Mouse (Mus musculus): ENCODE measurements around the gene Hist1h4f. TPM values are rescaled to one million over a fixed set of nuclear protein-coding genes. Genes with fewer than 3 reads are reported as not detected.
"Not testable (repeated sequence)": the region's sequence is repeated elsewhere in the genome, so short reads cannot be mapped to it uniquely, and the experiment has no call there.

The Hist1h4f gene
- polyA plus RNA-seq, 1 experiment from 2014 or later = 0.46 TPM

DNA sequence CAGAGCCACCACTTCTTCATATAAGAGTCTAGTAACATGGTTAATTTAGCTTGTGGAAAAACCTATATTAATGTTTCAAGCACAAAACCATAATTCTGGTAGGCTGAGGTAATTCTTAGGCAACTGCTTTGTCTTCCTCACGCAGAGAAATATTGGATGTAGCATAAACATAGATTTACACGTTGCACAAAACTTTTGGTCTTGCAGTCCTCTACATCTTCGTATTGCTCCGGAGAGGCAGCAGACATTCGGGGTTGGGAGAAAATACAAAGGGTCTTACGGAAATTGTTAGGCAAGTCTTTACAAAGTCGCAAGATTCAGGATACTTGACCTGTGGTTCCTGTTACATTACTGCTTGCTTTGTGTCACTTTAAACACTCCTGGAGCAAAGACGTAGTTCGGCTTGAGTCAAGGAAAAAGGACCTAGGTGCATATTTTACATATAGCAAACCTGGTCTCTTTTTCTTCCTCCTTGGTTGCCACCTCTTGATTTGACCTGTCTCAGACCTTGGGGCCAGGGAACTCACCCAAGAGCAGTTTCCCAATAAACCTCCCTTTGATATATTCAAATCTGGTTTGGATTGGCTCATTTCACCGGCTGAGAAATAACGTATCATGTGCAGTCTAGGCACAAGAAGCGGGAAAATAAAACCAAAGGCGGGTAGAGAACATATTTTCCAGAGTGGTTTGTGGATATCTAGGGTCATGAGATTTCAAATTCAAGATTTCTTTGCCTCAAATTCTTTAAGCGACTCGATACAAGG lies 16.9 kb downstream of the Hist1h4f start:
- Histone ChIP-seq H3K27ac (ENCODE audit: low read depth, low read length) (peak overlapping the region; percentile 51), H3K9me3 (ENCODE audit: control insufficient read depth) (no peaks in the 10 kb centered on the region), H3K27me3 (replicated peaks; ENCODE audit: control insufficient read depth, insufficient read depth, low read length) (no peaks in the 10 kb centered on the region), H3K4me2 (replicated peaks; ENCODE audit: low read depth) (peak overlapping the region; percentile 82), H3K4me3 (ENCODE audit: low read depth, low read length) (peak overlapping the region; percentile 45), H3K9ac (ENCODE audit: low read depth, low read length) (peak overlapping the region; percentile 43; the same call in 1 of the 2 replicates), H3K4me1 (replicated peaks; ENCODE audit: control insufficient read depth, insufficient read depth, low read length) (peaks cover 3% of the 10 kb centered on the region; the same call in 1 of the 2 replicates), H3K36me3 (ENCODE audit: control insufficient read depth, insufficient read depth) (no peaks in the 10 kb centered on the region)
- ATAC-seq = peak; percentile 48
- no peak for TF ChIP-seq CTCF (IDR thresholded peaks at IDR 0.05; ENCODE audit: low read depth)
- under 1% methylated on average over 15 of the region's 15 CpGs for WGBS

DNA sequence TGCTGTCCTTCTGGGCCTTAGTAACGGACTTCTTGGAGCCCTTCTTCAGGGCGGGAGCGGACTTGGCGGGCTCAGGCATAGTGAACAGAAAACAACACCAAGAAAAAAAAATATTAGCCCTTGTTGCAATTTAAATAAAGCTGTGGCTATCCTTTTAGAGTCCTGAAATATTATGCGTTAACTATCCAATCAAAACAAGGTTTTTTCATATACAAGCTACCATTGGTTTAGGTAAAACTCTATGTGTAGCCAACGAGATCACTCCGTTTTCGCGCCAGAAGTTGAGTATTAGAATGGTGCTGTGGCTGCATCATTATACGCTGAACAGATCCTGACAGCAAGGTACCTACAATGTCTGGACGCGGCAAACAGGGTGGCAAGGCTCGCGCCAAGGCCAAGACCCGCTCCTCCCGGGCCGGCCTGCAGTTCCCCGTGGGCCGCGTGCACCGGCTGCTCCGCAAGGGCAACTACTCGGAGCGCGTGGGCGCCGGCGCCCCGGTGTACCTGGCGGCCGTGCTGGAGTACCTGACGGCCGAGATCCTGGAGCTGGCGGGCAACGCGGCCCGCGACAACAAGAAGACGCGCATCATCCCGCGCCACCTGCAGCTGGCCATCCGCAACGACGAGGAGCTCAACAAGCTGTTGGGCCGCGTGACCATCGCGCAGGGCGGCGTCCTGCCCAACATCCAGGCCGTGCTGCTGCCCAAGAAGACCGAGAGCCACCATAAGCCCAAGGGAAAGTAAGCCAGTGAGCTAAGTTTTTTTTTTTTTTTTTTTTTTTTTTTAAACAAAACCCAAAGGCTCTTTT lies 17.7 kb downstream of the Hist1h4f start, which contains the start of gene Hist1h2af:
TSS of gene Hist1h2af (plus strand) at position 347 of the 808 bp plus-strand sequence.
- not testable (repeated sequence) for H3K27me3 ChIP-seq (replicated peaks; ENCODE audit: control insufficient read depth, insufficient read depth, low read length); H3K36me3 ChIP-seq (ENCODE audit: control insufficient read depth, insufficient read depth); H3K4me1 ChIP-seq (replicated peaks; ENCODE audit: control insufficient read depth, insufficient read depth, low read length); H3K9me3 ChIP-seq (ENCODE audit: control insufficient read depth)
- peak within 1 kb of the TSS; percentile 82 for H3K4me2 ChIP-seq (replicated peaks; ENCODE audit: low read depth)
- TF ChIP-seq CTCF (IDR thresholded peaks at IDR 0.05; ENCODE audit: low read depth) = peak; percentile 20
- under 1% methylated on average over 25 of the region's 53 CpGs for WGBS
- H3K4me3 ChIP-seq (ENCODE audit: low read depth, low read length) = peak within 1 kb of the TSS; percentile 45
- H3K9ac ChIP-seq (ENCODE audit: low read depth, low read length) = peak within 1 kb of the TSS; percentile 43; the same call in 1 of the 2 replicates
- H3K27ac ChIP-seq (ENCODE audit: low read depth, low read length) = peak within 1 kb of the TSS; percentile 51
- 0 out of 2 replicates have a peak, but pooled peaks have one; percentile 22 for ATAC-seq

DNA sequence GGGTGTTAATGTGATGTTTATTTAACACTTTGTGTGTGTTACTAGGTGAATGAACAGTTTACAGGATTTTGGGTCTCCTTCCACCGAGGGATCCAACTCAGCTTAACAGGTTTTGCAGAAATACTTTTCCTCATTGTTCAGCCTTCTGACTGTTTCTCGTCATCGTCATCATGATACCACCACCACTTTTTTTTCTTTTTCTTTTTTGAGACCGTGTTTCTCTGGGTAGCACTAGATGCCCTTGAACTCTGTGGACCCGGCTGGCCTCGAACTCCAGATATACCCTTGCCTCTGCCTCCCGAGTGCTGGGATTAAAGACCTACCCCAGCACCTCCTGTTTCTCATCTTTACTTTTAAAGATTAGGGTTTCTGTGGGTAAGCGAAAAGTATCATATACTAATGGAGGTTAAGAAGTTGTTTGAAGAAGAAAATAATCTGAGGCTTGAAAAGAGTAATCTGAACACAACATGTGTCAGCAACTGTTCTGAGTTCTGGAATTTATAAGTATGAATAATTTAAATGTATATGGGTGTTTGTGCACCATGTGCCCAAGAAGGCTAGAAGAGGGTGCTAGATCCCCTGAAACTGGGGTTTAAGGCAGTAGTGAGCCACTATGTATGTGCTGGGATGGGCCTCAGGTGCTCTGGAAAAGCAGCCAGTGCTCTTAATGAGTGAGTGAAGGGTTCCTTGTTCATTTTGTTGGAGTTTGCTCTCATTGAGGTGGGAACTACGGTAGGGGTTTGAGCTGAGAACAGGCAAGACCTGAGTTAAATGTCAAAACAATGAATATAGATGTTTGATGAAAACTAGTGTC lies 19.0 kb downstream of the Hist1h4f start:
- no peaks in the 10 kb centered on the region for H3K36me3 ChIP-seq (ENCODE audit: control insufficient read depth, insufficient read depth)
- H3K27me3 ChIP-seq (replicated peaks; ENCODE audit: control insufficient read depth, insufficient read depth, low read length) = no peaks in the 10 kb centered on the region
- ATAC-seq = no peak
- 17% methylated on average over 9 of the region's 9 CpGs for WGBS
- H3K4me3 ChIP-seq (ENCODE audit: low read depth, low read length) = peak overlapping the region; percentile 49
- H3K9me3 ChIP-seq (ENCODE audit: control insufficient read depth) = no peaks in the 10 kb centered on the region
- TF ChIP-seq CTCF (IDR thresholded peaks at IDR 0.05; ENCODE audit: low read depth) = no peak
- peak overlapping the region; percentile 74 for H3K4me2 ChIP-seq (replicated peaks; ENCODE audit: low read depth)
- H3K4me1 ChIP-seq (replicated peaks; ENCODE audit: control insufficient read depth, insufficient read depth, low read length) = peaks cover 3% of the 10 kb centered on the region; the same call in 1 of the 2 replicates
- H3K9ac ChIP-seq (ENCODE audit: low read depth, low read length) = no peak overlapping the region; the same call in 1 of the 2 replicates
- 0 out of 2 replicates have a peak overlapping the region, but pooled peaks have one; percentile 96 for H3K27ac ChIP-seq (ENCODE audit: low read depth, low read length)

DNA sequence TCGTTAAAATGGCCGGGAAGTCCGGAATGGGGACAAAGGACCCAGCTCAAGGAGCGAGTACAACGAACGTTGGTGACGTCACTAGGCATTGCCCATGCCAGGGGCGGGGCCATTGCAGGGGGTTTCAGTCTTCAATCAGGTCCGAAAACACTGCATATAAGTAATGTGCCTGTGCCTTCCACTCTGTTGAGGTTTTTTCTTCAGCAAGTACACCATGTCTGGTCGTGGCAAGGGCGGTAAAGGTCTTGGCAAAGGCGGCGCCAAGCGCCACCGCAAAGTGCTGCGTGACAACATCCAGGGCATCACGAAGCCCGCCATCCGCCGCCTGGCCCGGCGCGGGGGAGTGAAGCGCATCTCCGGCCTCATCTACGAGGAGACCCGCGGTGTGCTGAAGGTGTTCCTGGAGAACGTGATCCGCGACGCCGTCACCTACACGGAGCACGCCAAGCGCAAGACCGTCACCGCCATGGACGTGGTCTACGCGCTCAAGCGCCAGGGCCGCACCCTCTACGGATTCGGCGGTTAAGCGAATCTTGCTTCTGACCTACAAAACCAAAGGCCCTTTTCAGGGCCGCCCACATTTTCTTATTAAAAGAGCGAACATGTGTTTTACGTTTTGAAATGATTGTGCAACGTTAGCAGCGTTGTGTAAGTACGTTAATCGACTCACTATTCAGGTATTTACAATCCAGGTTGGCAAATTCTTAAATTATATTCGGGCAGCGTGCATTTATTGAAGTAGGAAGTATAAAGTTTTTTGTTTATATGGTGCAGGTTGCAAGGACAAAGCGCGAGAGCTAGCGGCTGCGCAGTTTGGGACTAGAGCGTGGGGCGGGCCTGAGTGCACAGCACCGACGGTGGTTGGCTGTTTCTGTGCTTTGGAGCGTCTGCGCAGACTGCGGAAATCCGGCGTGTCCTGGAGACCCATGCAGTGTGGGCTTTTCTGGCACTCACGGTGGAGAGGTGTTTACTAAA lies 20.3 kb downstream of the Hist1h4f start, which contains the start of gene Hist1h4h:
TSS of gene Hist1h4h (plus strand) at position 150 of the 975 bp plus-strand sequence.
- peak; percentile 71 for ATAC-seq
- H3K36me3 ChIP-seq (ENCODE audit: control insufficient read depth, insufficient read depth) = no peaks in the 10 kb centered on the region
- peak within 1 kb of the TSS; percentile 96 for H3K27ac ChIP-seq (ENCODE audit: low read depth, low read length)
- H3K4me1 ChIP-seq (replicated peaks; ENCODE audit: control insufficient read depth, insufficient read depth, low read length) = peaks cover 7% of the 10 kb centered on the region; the same call in 1 of the 2 replicates
- WGBS = under 1% methylated on average over 53 of the region's 70 CpGs
- peak within 1 kb of the TSS; percentile 65 for H3K9ac ChIP-seq (ENCODE audit: low read depth, low read length)
- peak within 1 kb of the TSS; percentile 49 for H3K4me3 ChIP-seq (ENCODE audit: low read depth, low read length)
- H3K4me2 ChIP-seq (replicated peaks; ENCODE audit: low read depth) = peak within 1 kb of the TSS; percentile 74
- no peaks in the 10 kb centered on the region for H3K9me3 ChIP-seq (ENCODE audit: control insufficient read depth)
- no peaks in the 10 kb centered on the region for H3K27me3 ChIP-seq (replicated peaks; ENCODE audit: control insufficient read depth, insufficient read depth, low read length)
- no peak for TF ChIP-seq CTCF (IDR thresholded peaks at IDR 0.05; ENCODE audit: low read depth)
